Mouse (Mus musculus): ENCODE data around the gene Ano9.

DNA sequence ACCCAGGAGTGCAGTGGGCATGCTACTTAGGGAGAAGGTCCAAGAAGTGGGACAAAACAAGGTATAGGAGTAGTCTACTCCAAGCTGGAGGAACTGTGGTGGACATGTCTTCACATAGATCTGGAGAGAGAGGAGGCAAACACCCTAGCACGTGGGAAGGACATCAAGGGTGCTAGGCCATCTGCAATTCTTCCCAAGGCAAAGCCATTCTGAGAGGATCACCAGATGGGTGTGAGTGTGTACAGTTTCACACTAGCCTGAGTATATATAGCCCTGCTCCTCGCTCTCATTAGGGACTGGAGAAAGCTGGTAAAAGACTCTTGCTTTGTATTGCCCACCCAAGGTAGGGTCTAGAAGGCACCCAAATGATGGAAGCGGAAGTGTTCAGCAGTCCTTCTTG is 54.3 kb downstream of the Ano9 start:
- no peak for TF ChIP-seq CTCF (IDR thresholded peaks at IDR 0.05; ENCODE audit: low read depth, low read length)
- no peak for TF ChIP-seq POLR2AphosphoS5 (IDR thresholded peaks at IDR 0.05; ENCODE audit: insufficient replicate concordance, low read depth, low read length)
- TF ChIP-seq GATA1 (IDR thresholded peaks at IDR 0.05; ENCODE audit: borderline replicate concordance, low read length), result no peak
- TF ChIP-seq TAL1 (conservative IDR thresholded peaks at IDR 0.05; ENCODE audit: low read depth, low read length), result no peak

Measured in G1E (cell line).